Mouse (Mus musculus): ENCODE results near the gene G6pc.

DNA sequence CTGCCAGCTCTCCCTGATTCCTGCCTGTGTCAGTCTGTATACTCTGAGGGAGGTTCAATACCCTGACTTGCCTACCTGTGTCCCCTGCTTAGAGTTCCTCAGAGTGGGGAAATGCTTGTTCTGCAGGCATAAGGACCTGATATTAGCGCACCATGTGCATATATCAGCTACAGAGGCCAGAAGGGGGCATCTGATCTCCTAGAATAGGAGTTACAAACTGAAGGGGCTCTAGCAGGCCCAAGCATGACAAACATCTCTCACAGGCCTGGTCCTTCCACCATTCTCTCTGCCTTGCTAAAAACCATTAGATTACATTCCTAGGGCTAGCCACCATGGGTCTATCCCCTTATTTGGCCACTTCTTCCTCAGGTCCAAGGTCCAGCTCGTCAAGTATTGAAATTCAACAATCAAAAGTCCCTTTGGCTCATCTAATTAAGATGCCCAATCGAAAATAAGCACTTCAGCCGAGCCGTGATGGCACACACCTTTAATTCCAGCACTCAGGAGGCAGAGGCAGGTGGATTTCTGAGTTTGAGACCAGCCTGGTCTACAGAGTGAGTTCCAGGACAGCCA lies 12.8 kb upstream of the G6pc start:
- no peak for TF ChIP-seq ZNF384 (IDR thresholded peaks at IDR 0.05; ENCODE audit: low read depth, low read length)
- no peak for TF ChIP-seq MAFK (IDR thresholded peaks at IDR 0.05; ENCODE audit: insufficient read depth, low read depth, low read length)
- TF ChIP-seq HCFC1 (IDR thresholded peaks at IDR 0.05; ENCODE audit: borderline replicate concordance, insufficient read depth, low read length) = no peak
